Mouse (Mus musculus) E14TG2a.4 (cell line): ENCODE measurements around the gene Slc39a10.

Source experiments
- CTCF ChIP-seq: conservative IDR thresholded peaks from 2 replicates; pipeline ENCODE4 v1.5.1; 2014; ENCODE audit warnings: low read length
- POU5F1 ChIP-seq: IDR thresholded peaks from 2 replicates; pipeline ENCODE4 v1.6.1; 2014; ENCODE audit warnings: low read length, borderline replicate concordance

DNA sequence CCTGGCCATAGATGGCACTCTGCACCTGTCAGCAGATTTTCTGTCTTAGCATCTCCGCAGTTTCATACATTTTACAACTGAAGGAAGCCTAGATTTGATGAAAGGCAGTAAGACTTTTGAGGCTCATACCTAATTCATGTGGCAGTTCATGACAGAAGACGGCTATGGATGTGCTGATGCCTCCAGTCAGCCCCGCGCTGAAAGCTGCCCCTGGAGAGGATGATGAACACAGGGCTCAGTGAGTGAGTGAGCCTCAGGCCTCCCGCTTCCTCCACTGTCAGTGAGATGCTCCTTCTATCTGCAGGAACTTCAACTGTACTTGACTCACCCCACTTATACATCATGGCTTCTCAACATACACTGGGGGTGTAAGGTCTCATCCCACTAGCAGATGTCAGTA, 74.7 kb downstream of the Slc39a10 start:
- TF ChIP-seq CTCF, result no peak
- TF ChIP-seq POU5F1, result no peak
